Mouse (Mus musculus) liver, embryonic 14 days (tissue): ENCODE results near the gene Gm9045. TPM values are rescaled to one million over a fixed set of nuclear protein-coding genes. Genes with fewer than 3 reads are reported as not detected.

Experiments
- polyA plus RNA-seq: library from polyadenylated mRNA; depleted of rRNA; stranded (reverse); fragments of >200 nt; gene quantifications from 2 replicates; pipeline ENCODE4 v1.2.3, GENCODE M21; 2012; rRNA removed

The Gm9045 gene
- polyA plus RNA-seq = 0.02 TPM in 1 of 2 replicates, not detected in the other

DNA sequence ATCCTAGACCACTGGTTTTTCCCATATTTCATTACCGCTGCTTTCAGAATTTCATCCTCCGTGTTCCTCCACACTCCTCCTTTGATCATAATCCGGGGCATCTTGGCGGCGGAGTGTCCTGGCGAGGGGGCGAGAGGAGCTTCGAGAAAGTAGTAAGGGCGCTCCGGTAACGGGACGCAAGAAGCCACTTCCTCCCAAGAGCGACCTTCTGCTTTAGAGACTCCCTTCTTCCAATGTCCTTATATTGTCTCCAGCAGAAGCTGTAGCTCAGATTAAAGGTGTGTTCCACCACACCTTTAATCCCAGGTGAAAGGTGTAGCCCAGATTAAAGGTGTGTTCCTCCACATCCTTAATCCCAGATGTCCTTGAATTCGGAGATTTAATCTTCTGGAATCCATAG, at the start of gene Gm9045:
Gene Gm9045, minus strand, starts transcription at position 101 of the 400 bp plus-strand sequence.

DNA sequence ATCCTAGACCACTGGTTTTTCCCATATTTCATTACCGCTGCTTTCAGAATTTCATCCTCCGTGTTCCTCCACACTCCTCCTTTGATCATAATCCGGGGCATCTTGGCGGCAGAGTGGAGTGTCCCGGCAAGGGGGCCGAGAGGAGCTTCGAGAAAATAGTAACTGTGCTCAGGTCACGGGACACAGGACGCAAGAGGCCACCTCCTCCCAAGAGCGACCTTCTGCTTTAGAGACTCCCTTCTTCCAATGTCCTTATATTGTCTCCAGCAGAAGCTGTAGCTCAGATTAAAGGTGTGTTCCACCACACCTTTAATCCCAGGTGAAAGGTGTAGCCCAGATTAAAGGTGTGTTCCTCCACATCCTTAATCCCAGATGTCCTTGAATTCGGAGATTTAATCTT, 16.4 kb upstream of the Gm9045 start, which contains the start of gene Gm9049:
Gene Gm9049, minus strand, starts transcription at position 101 of the 400 bp plus-strand sequence.

DNA sequence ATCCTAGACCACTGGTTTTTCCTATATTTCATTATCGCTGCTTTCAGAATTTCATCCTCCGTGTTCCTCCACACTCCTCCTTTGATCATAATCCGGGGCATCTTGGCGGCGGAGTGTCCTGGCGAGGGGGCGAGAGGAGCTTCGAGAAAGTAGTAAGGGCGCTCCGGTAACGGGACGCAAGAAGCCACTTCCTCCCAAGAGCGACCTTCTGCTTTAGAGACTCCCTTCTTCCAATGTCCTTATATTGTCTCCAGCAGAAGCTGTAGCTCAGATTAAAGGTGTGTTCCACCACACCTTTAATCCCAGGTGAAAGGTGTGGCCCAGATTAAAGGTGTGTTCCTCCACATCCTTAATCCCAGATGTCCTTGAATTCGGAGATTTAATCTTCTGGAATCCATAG, 10.9 kb upstream of the Gm9045 start, which contains the start of gene Gm9048:
Gene Gm9048, minus strand, starts transcription at position 101 of the 400 bp plus-strand sequence.

DNA sequence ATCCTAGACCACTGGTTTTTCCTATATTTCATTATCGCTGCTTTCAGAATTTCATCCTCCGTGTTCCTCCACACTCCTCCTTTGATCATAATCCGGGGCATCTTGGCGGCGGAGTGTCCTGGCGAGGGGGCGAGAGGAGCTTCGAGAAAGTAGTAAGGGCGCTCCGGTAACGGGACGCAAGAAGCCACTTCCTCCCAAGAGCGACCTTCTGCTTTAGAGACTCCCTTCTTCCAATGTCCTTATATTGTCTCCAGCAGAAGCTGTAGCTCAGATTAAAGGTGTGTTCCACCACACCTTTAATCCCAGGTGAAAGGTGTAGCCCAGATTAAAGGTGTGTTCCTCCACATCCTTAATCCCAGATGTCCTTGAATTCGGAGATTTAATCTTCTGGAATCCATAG, 5.5 kb upstream of the Gm9045 start, which contains the start of gene Gm9046:
Gene Gm9046, minus strand, starts transcription at position 101 of the 400 bp plus-strand sequence.

DNA sequence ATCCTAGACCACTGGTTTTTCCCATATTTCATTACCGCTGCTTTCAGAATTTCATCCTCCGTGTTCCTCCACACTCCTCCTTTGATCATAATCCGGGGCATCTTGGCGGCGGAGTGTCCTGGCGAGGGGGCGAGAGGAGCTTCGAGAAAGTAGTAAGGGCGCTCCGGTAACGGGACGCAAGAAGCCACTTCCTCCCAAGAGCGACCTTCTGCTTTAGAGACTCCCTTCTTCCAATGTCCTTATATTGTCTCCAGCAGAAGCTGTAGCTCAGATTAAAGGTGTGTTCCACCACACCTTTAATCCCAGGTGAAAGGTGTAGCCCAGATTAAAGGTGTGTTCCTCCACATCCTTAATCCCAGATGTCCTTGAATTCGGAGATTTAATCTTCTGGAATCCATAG, 5.3 kb downstream of the Gm9045 start, which contains the start of gene Gm9044:
Gene Gm9044, minus strand, starts transcription at position 101 of the 400 bp plus-strand sequence.

DNA sequence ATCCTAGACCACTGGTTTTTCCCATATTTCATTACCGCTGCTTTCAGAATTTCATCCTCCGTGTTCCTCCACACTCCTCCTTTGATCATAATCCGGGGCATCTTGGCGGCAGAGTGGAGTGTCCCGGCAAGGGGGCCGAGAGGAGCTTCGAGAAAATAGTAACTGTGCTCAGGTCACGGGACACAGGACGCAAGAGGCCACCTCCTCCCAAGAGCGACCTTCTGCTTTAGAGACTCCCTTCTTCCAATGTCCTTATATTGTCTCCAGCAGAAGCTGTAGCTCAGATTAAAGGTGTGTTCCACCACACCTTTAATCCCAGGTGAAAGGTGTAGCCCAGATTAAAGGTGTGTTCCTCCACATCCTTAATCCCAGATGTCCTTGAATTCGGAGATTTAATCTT, 10.8 kb downstream of the Gm9045 start, which contains the start of gene Gm9040:
Gene Gm9040, minus strand, starts transcription at position 101 of the 400 bp plus-strand sequence.

DNA sequence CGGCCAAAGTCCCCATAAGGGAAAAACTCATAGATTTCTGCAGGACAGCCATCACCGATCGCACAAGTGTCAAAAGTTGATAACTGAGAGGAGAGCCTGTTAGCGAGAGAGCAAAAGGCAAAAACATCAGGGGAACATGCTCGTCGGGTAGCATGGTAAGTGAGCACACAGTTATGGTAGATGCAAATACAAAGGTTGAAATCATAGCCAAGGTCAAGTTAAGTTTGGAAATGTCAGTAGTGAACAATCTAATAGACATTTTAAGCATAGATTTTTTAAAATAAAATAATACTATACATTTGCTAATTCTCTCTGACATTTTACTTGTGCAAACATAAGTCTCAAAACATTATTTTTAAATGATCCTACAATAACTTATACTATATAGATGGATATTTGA, 42.7 kb downstream of the Gm9045 start, which contains the start of gene Iltifb:
Gene Iltifb, minus strand, starts transcription at position 101 of the 400 bp plus-strand sequence.

Other genes starting within 250 kb of the Gm9045 start
- 7.0 and 8.6 TPM in 2 replicates for gene Mdm1, start 196.0 kb downstream of the Gm9045 start, polyA plus RNA-seq
- not detected in 2 replicates for gene Il22, start 132.9 kb downstream of the Gm9045 start, polyA plus RNA-seq
- gene Gm32717, start 97.1 kb downstream of the Gm9045 start, polyA plus RNA-seq = 0.01 TPM in 1 of 2 replicates, not detected in the other
- gene Gm32802, start 79.1 kb downstream of the Gm9045 start, polyA plus RNA-seq = 0.01 TPM in 1 of 2 replicates, not detected in the other
- gene Iltifb, start 42.8 kb downstream of the Gm9045 start, polyA plus RNA-seq = not detected in 2 replicates
- gene Gm9040, start 10.9 kb downstream of the Gm9045 start, polyA plus RNA-seq = not detected in 2 replicates
- gene Gm9044, start 5.4 kb downstream of the Gm9045 start, polyA plus RNA-seq = not detected in 2 replicates
- not detected in 2 replicates for gene Gm9046, start 5.4 kb upstream of the Gm9045 start, polyA plus RNA-seq
- gene Gm9048, start 10.8 kb upstream of the Gm9045 start, polyA plus RNA-seq = not detected in 2 replicates
- gene Gm9049, start 16.3 kb upstream of the Gm9045 start, polyA plus RNA-seq = 0.02 TPM in 1 of 2 replicates, not detected in the other
- 0.02 TPM in 1 of 2 replicates, not detected in the other for gene Ifng, start 103.2 kb upstream of the Gm9045 start, polyA plus RNA-seq